Mouse (Mus musculus) liver, embryonic 14.5 days (tissue): Measurements from ENCODE around the gene Pex13.

Experiments
- CTCF ChIP-seq: IDR thresholded peaks from 2 replicates; pipeline ENCODE4 v1.5.1; 2016; ENCODE audit warnings: antibody characterized with exemption, low read depth, control low read depth
- EP300 ChIP-seq: IDR thresholded peaks from 2 replicates; pipeline ENCODE4 v1.6.1; 2016; ENCODE audit warnings: antibody characterized with exemption, low read depth

DNA sequence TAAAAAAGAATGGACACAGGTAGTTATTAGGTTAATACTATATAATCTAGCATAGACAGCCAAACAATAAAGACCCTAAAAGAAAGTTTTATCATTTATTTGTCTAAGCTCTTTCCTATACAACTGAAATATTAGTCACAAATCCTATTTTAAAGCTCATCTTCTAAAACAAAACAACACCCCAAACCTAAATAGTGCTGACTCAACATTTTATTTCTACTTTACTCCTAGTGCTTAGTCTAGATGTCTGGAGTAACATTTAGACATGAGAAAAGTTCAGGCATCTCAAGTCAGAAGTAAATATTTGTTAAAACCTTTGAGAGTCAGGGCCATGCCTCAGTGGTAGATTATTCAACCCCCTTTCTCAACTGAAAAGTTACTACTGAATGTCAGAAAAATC lies 18.3 kb downstream of the Pex13 start:
- no peak for TF ChIP-seq EP300
- TF ChIP-seq CTCF: no peak
